Mouse (Mus musculus): ENCODE results near the gene Gm21679. TPM values are rescaled to one million over a fixed set of nuclear protein-coding genes. Genes with fewer than 3 reads are reported as not detected.
"Not testable (repeated sequence)": the region's sequence is repeated elsewhere in the genome, so short reads cannot be mapped to it uniquely, and the experiment has no call there.

Gm21679 gene
- not detected for total RNA-seq (2021)

GRCm38 (mm10) chrY:29683270-29683669 is at the start of gene Gm21679:
TSS of gene Gm21679 (minus strand) at chrY:29683370.
- DNase-seq (ENCODE audit: low spot score in 2 of 2); intact Hi-C loops (cut with DNase I): not testable (repeated sequence)

All from left cerebral cortex, postnatal 25 days (tissue).